Mouse (Mus musculus) neural tube, embryonic 15.5 days (tissue): ENCODE data around the gene Immp2l. TPM values are rescaled to one million over a fixed set of nuclear protein-coding genes. Genes with fewer than 3 reads are reported as not detected.
"Not testable (repeated sequence)": the region's sequence is repeated elsewhere in the genome, so short reads cannot be mapped to it uniquely, and the experiment has no call there.

ENCODE experiments used
- ATAC-seq: fragments of 200-750 bp; cut with Nextera tagmentation; 2 replicates; pipeline ENCODE4 v1.8.0; 2017; ENCODE audit warnings: mild to moderate bottlenecking, moderate TSS enrichment, moderate library complexity; ENCODE audit not compliant: low FRiP score
- H3K27ac ChIP-seq: fragments of 300-500 bp; sonication (generic); replicated peaks from 2 replicates; pipeline ENCODE4 v1.5.1; 2015; ENCODE audit warnings: mild to moderate bottlenecking, inconsistent platforms
- H3K27me3 ChIP-seq: fragments of 300-500 bp; sonication (generic); replicated peaks from 2 replicates; pipeline ENCODE4 v1.6.1; 2015; ENCODE audit warnings: inconsistent platforms
- H3K36me3 ChIP-seq: fragments of 300-500 bp; sonication (generic); 2 replicates; pipeline ENCODE4 v1.6.1; 2015; ENCODE audit warnings: inconsistent platforms
- H3K4me1 ChIP-seq: fragments of 300-500 bp; sonication (generic); 2 replicates; pipeline ENCODE4 v1.6.1; 2015; ENCODE audit warnings: inconsistent platforms
- H3K4me2 ChIP-seq: fragments of 300-500 bp; sonication (generic); 2 replicates; pipeline ENCODE4 v1.6.1; 2015; ENCODE audit warnings: inconsistent platforms, mild to moderate bottlenecking, moderate library complexity
- H3K4me3 ChIP-seq: fragments of 300-500 bp; sonication (generic); replicated peaks from 2 replicates; pipeline ENCODE4 v1.5.1; 2015; ENCODE audit warnings: mild to moderate bottlenecking, inconsistent platforms
- H3K9ac ChIP-seq: fragments of 300-500 bp; sonication (generic); replicated peaks from 2 replicates; pipeline ENCODE4 v1.6.1; 2015; ENCODE audit warnings: mild to moderate bottlenecking, inconsistent platforms
- H3K9me3 ChIP-seq: fragments of 300-500 bp; sonication (generic); replicated peaks from 2 replicates; pipeline ENCODE4 v1.6.1; 2016; ENCODE audit warnings: inconsistent platforms
- WGBS: fragments of 180-500 bp; shearing (Covaris S2); methylation state at CpG from one replicate; pipeline ENCODE4 v1.1.7; 2015; ENCODE audit warnings: mixed read lengths; 5-methylcytosine and 5-hydroxymethylcytosine counted together
- polyA plus RNA-seq: library from polyadenylated mRNA; unstranded; fragments of >200 nt; fragmentation: Nextera tagmentation; extraction: Ambion mirVana; gene quantifications from 2 replicates; pipeline ENCODE4 v1.2.1, GENCODE M21; 2015

Gene Immp2l
- polyA plus RNA-seq, 1 experiment from 2014 or later, result 5.8 TPM

DNA sequence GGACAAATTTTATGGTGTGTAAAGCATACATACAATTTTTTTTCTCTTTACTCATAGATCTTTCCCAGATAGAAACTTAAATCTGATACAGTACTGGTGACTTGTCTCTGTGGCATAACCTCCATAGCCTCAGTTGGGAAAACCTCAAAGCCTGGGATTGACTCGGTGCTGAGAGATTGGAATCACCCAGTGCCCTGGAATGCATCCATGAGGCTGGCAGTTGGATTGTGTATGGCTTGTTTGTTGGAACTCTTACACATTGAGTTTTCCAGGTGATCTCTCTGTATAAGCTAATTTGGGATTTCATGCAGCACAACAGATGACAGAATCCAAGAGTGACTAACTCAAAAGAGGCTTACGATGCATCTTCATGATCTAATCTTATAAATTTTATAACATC is 815.4 kb downstream of the Immp2l start:
- H3K4me3 ChIP-seq, result no peak overlapping the region
- no peak overlapping the region for H3K27ac ChIP-seq
- WGBS, result 87% methylated on average over 2 of the region's 2 CpGs
- H3K9ac ChIP-seq, result no peak overlapping the region
- no peaks in the 10 kb centered on the region for H3K36me3 ChIP-seq
- H3K9me3 ChIP-seq, result no peaks in the 10 kb centered on the region
- no peaks in the 10 kb centered on the region for H3K4me1 ChIP-seq
- ATAC-seq, result no peak
- no peak overlapping the region for H3K4me2 ChIP-seq
- H3K27me3 ChIP-seq, result no peaks in the 10 kb centered on the region

DNA sequence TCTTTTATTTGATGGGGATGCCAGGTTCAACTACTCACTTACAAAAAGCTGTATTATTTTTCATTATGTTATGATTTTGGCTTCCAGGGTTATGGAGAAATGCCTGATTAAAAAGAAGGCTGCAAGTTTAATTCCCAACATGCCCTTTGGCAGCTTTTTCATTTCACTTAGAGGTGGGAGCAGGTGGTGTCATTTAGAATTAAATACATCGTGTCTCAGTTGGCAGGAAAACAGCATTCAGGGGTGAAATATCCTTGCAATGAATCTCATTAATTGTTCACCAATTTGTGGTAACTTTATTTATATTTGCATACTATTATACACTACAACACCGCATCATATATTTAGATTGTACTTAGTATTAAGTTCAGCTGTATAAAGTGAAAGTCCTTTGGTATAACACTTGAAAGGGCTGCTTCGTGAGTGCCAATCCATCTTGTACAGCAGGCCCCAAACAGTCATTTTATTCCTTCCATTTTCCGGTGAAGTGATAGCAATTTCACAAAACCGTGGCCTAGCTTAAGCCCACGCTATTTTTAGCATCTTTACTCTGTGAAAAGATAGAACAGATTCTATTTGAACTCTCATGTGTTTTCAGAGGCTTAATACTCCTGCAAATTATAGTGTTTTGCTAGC is 818.9 kb downstream of the Immp2l start:
- H3K4me2 ChIP-seq, result no peak overlapping the region
- H3K4me3 ChIP-seq, result no peak overlapping the region
- no peaks in the 10 kb centered on the region for H3K4me1 ChIP-seq
- H3K27me3 ChIP-seq, result no peaks in the 10 kb centered on the region
- no peak for ATAC-seq
- 25% methylated on average over 6 of the region's 6 CpGs for WGBS
- no peaks in the 10 kb centered on the region for H3K9me3 ChIP-seq
- no peaks in the 10 kb centered on the region for H3K36me3 ChIP-seq
- H3K9ac ChIP-seq, result no peak overlapping the region
- no peak overlapping the region for H3K27ac ChIP-seq

DNA sequence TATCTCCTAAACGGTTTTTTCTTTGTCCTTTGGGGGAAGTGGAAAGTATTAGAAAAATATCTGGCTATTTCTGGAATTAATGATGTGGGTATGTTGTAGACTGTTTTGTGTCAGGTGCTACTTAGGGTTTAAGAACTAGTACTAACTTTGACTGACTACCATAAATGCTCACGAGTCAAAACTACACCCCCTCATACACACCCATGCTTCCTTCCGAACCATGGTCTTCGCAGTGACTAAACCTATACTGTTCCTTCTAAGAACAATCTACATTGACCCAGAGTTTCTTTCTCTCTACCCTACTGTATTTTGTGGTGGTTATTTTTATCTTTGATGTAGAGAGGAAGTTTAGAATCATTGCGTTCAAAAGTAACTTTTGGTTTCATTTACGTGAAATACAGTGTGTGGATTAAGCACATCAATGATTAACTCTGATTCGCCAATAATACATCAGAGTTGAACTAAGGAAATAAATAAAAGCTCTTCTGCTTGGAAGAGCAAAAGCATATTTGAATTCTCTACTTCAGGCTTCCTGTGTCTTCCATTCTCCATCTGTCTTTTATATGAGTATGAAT is 828.1 kb downstream of the Immp2l start:
- Histone ChIP-seq H3K36me3 (no peaks in the 10 kb centered on the region), H3K4me3 (no peak overlapping the region), H3K9ac (no peak overlapping the region), H3K4me1 (no peaks in the 10 kb centered on the region), H3K4me2 (no peak overlapping the region), H3K27ac (no peak overlapping the region), H3K9me3 (no peaks in the 10 kb centered on the region), H3K27me3 (no peaks in the 10 kb centered on the region)
- WGBS, result 88% methylated on average over 7 of the region's 7 CpGs
- no peak for ATAC-seq

DNA sequence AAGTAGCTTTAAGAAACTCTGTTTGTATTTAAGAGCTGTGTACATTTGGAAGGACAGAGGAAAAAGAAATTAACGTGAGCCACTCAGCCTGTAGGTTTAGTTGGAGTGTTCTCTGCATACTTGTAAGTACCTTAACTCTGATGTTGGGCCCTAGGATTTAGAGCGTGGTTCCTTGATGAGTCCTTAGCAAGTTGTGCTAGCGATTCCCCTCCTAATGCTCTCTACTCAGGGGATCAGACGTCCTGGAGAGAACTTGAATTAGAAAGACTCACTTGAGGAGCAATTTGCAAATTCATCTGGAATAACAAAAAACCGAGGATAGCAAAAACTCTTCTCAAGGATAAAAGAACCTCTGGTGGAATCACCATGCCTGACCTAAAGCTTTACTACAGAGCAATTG is 835.8 kb downstream of the Immp2l start:
- H3K27ac ChIP-seq, H3K9me3 ChIP-seq, H3K36me3 ChIP-seq, H3K27me3 ChIP-seq, H3K4me1 ChIP-seq, ATAC-seq, H3K4me2 ChIP-seq, H3K4me3 ChIP-seq, H3K9ac ChIP-seq: not testable (repeated sequence)
- 47% methylated on average over 5 of the region's 5 CpGs for WGBS

DNA sequence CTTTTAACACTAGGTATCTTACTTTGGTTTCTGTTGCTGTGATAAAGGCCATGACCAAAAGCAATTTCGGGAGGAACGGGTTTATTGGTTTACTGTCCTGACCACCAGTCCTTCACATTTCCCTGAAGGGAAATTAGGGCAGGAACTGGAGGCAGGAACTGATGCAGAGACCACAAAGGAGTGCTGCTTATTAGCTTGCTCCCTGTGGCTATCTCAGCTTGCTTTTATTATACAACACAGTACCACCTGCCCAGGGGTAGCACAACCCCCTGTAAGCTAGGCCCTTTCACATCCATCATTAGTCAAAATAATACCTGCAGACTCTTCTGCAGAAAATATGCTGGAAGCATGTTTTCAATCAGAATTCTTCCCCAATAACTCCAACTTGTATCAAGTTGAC is 844.4 kb downstream of the Immp2l start:
- H3K27me3 ChIP-seq, result no peaks in the 10 kb centered on the region
- no peak for ATAC-seq
- H3K27ac ChIP-seq, result no peak overlapping the region
- no peak overlapping the region for H3K4me3 ChIP-seq
- H3K9ac ChIP-seq, result no peak overlapping the region
- H3K36me3 ChIP-seq, result no peaks in the 10 kb centered on the region
- H3K4me1 ChIP-seq, result no peaks in the 10 kb centered on the region
- WGBS, result 68% methylated on average over 2 of the region's 2 CpGs
- H3K9me3 ChIP-seq, result 0 out of 2 replicates have a peak, but pooled peaks cover 4% of the 10 kb centered on the region
- H3K4me2 ChIP-seq, result no peak overlapping the region

DNA sequence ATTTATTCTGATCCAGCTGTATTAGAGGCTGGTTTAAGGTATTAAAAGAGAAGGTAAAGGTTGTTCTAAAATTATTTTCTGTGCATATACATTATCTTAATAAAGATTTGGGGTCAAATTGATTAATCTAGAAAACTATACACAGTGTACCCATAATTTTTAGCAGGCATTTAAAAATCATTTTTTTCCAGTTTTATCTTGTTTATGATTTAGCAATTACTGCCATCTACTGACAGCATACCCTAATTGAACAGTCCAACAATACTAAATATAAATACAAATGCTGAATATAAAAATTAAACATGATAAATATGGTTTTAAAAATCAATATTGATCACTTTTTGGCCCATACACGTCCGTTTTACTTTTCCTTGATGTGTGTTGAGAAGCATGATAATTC is 850.1 kb downstream of the Immp2l start:
- ATAC-seq, result no peak
- Histone ChIP-seq H3K27ac (no peak overlapping the region), H3K4me3 (no peak overlapping the region), H3K4me1 (peaks cover 2% of the 10 kb centered on the region; the same call in 1 of the 2 replicates), H3K9me3 (no peaks in the 10 kb centered on the region), H3K4me2 (no peak overlapping the region), H3K9ac (no peak overlapping the region), H3K27me3 (no peaks in the 10 kb centered on the region), H3K36me3 (no peaks in the 10 kb centered on the region)
- 84% methylated on average over 2 of the region's 2 CpGs for WGBS

DNA sequence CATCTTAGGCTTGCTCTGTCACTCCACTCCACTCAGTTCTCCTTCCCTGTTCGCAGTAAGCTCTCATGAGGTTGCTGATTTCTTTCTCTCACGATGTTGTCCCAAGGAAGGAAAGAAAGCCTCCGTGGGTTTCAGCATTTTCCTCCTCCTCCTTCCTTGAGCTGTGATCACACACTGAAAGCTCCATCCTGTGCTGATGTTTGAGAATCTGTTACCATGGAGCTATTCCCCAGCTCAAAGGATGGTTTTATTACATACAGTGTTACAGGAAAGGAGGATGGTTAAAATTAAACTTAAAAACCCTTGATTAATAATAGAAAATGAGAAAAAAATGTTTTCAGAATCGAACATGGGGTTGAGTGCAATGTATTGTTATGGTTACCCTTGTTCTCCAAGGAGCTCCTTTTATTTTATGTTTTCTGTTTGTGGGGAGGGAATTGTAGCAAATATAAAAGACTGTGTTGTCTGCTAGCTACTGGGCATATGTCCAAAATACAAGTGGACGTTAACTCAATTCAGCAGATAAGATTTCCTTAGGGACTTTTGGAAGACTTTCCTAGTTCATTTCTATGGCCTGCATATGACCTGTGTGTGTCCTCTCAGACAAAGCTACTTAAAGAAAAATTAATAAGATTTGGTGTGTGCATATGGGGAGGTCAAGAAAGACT is 853.5 kb downstream of the Immp2l start:
- WGBS, result 48% methylated on average over 5 of the region's 5 CpGs
- ATAC-seq, result 0 out of 2 replicates have a peak, but pooled peaks have one; percentile 63
- H3K36me3 ChIP-seq, result no peaks in the 10 kb centered on the region

DNA sequence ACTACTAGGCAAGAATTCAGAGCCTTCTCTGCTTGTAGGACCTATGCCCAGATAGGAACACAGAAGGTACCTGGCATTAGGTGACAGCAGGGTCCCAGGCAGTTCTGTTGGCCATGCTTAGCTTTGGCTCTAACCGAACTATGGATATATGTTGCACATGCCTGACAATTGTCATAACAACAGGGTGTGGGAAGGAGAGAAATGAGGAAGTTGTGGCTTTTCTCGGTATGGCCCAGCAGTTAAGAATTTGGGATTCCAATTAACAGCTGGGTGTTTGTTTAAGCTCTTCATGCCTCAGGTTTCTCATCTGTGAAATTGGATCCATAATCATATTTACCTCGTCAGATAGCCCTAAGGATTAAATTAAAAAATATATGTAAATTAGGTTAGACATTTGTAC is 854.6 kb downstream of the Immp2l start:
- Histone ChIP-seq H3K36me3 (no peaks in the 10 kb centered on the region), H3K4me3 (no peak overlapping the region), H3K4me1 (peaks cover 2% of the 10 kb centered on the region; the same call in 1 of the 2 replicates), H3K27me3 (no peaks in the 10 kb centered on the region), H3K9ac (no peak overlapping the region), H3K4me2 (no peak overlapping the region), H3K27ac (no peak overlapping the region), H3K9me3 (no peaks in the 10 kb centered on the region)
- 79% methylated on average over 3 of the region's 3 CpGs for WGBS
- ATAC-seq, result no peak

More for the DNA sequence above, 853.5 kb downstream of the Immp2l start:
- H3K4me1 ChIP-seq, result peaks cover 2% of the 10 kb centered on the region; the same call in 1 of the 2 replicates
- no peak overlapping the region for H3K4me2 ChIP-seq
- no peaks in the 10 kb centered on the region for H3K27me3 ChIP-seq
- H3K4me3 ChIP-seq, result no peak overlapping the region
- no peak overlapping the region for H3K9ac ChIP-seq
- H3K9me3 ChIP-seq, result no peaks in the 10 kb centered on the region
- H3K27ac ChIP-seq, result no peak overlapping the region

DNA sequence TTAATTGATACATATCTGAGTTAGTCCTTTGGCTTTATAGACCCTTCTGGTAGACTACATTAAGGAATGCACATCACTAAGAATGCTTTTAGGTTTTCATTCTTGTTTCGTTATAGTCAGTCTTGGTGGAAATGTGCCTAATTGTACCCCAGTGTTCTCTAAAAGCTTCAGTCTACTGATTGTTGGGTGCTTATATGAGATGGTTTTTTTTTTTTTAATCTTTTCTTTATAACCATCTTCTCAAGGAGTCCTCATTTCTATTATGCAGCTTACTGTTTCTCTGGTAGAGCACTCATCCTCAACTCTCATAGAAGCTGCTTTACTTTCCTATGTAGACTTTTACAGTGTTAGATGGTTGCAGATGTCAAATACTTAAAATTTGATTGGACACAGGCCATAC is 855.1 kb downstream of the Immp2l start:
- H3K27me3 ChIP-seq, result no peaks in the 10 kb centered on the region
- H3K9ac ChIP-seq, result no peak overlapping the region
- WGBS, result 80% methylated on average over 1 of the region's 1 CpGs
- H3K36me3 ChIP-seq, result no peaks in the 10 kb centered on the region
- no peaks in the 10 kb centered on the region for H3K9me3 ChIP-seq
- no peak overlapping the region for H3K27ac ChIP-seq
- H3K4me2 ChIP-seq, result no peak overlapping the region
- peaks cover 2% of the 10 kb centered on the region; the same call in 1 of the 2 replicates for H3K4me1 ChIP-seq
- no peak for ATAC-seq
- H3K4me3 ChIP-seq, result no peak overlapping the region

DNA sequence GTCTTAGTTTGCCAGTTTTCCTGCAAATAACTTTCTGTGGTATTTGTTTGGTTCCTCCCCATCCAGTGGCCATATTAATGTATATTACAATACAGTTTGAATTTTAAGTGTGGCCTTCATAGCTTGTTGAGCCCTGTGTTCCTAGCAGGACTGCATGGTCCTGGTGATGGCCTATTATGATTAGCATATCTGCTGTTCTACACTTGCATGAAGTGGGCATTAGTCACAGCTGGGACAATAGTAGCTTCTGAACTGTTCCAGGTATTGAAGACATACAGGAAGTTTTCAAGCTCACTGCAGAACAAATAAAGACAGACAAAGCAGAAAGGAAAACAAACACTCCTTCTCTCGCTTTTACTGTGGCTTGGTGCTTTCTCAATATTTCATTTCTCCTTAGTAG is 855.5 kb downstream of the Immp2l start:
- Histone ChIP-seq H3K4me1 (peaks cover 2% of the 10 kb centered on the region; the same call in 1 of the 2 replicates), H3K27me3 (no peaks in the 10 kb centered on the region), H3K9ac (no peak overlapping the region), H3K27ac (no peak overlapping the region), H3K9me3 (no peaks in the 10 kb centered on the region), H3K4me2 (no peak overlapping the region), H3K36me3 (no peaks in the 10 kb centered on the region), H3K4me3 (no peak overlapping the region)
- 73% methylated on average over 1 of the region's 1 CpGs for whole genome bisulfite sequencing
- no peak for ATAC-seq

DNA sequence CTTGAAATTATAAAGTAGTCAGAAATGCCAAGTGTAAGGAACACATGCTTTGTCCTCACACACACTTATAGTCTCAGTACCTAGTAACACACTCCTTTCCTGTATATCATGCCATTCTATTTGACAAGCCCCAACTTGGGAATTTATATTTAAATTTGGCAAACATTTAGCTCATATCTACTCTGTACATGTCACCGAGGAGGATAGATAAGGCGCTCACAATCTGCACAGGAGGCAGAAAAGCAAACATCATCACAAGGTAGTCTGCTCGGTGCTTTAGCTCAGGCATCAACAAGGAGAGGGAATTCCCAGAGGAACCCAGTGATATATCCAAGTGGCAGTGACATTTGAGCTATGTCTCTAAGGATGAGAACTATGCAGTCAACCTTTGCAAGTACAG is 856.9 kb downstream of the Immp2l start:
- ATAC-seq, result no peak
- Histone ChIP-seq H3K9me3 (no peaks in the 10 kb centered on the region), H3K4me1 (peaks cover 2% of the 10 kb centered on the region; the same call in 1 of the 2 replicates), H3K9ac (no peak overlapping the region), H3K27me3 (no peaks in the 10 kb centered on the region), H3K36me3 (no peaks in the 10 kb centered on the region), H3K27ac (no peak overlapping the region), H3K4me3 (no peak overlapping the region), H3K4me2 (no peak overlapping the region)
- WGBS, result 88% methylated on average over 3 of the region's 3 CpGs

DNA sequence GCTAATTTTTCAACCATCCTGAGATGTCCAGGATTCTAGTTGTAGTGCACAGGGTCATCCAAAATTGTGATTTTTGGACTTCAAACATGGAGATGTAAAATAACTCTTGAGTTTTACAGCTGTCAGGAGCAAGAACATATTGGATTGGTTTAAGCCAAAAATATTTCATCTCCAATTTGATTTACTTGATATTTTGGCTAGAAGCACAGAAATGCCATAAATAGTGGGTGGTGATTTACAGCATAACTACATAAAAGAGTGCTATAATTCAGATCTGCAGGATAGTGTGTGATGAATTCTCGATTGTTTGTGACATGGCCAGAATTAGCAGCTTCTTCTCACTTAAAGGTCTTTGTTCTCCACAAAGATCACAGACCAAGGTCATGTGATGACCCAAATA is 884.1 kb downstream of the Immp2l start:
- 65% methylated on average over 1 of the region's 1 CpGs for WGBS

More for the DNA sequence above, 884.1 kb downstream of the Immp2l start:
- Histone ChIP-seq H3K27ac (no peak overlapping the region), H3K4me2 (no peak overlapping the region), H3K36me3 (no peaks in the 10 kb centered on the region), H3K4me1 (no peaks in the 10 kb centered on the region), H3K4me3 (no peak overlapping the region), H3K9me3 (no peaks in the 10 kb centered on the region), H3K27me3 (no peaks in the 10 kb centered on the region), H3K9ac (no peak overlapping the region)
- no peak for ATAC-seq
